Mouse (Mus musculus): ENCODE measurements at regions not wholly inside any gene's neighbourhood (a gene's known extent, or its start where the extent isn't known, plus 50 kb on each side); places are given as distances from the start of the nearest gene placed in this dataset.
A peak's percentile ranks its signal among the peaks of the same experiment; 100 is the strongest.

DNA sequence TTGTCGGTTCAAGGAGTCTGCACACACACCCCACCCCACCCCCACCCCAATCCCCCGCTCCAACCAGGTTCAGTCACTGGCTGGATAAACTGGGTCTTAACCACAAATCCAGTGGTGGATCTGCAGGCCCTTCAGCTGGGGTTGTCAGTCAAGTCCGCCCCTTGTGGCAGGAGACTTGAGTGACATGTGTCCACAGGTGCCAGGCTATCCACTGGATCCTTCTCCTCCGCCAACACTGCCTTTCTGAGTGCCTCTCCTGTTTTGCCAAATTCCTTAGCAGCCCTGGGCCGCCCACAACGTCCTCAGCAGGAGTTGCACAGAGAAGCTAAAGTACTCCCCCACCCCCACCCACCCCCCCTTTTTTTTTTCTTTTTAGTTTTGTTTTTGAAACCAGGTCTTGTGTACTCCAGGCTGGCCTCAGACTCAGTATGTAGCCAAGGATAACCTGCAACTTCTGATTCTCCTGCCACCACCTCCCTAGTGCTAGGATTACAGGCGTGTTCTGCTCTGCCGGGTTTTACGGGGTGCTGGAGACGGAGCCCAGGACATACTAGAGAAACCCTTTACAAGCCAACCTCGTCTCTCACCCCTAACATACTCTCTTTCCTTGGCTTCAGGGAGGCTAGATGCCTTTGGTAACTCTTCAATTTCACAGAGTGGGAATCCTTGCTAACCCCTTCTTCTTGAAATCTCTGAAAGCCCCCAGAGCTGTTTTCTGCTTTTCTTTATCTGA is 57.2 kb upstream of the Zfp280d start:
- DNase-seq (ENCODE audit: low read depth, low spot score) = peak; percentile 30

DNA sequence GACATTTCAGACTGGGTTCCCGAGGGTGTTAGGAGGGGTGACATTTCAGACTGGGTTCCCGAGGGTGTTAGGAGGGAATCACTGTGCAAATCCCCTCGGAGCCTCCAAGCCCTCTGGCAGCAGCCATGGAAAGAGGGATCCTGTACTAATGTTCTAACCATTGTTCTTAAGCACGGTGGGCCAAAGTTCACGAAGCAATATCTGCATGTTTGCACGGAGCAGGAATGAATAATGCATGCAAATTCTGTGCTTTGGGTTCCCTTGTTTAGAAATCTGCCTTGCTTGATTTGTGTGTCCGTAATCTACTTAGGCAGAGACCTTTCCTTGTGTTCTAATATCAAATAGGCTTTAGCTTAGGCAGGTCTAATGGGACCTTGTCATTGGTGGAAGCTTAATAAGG is 55.9 kb upstream of the Zfp280d start:
- DNase-seq (ENCODE audit: low read depth, low spot score) = peak; percentile 48

DNA sequence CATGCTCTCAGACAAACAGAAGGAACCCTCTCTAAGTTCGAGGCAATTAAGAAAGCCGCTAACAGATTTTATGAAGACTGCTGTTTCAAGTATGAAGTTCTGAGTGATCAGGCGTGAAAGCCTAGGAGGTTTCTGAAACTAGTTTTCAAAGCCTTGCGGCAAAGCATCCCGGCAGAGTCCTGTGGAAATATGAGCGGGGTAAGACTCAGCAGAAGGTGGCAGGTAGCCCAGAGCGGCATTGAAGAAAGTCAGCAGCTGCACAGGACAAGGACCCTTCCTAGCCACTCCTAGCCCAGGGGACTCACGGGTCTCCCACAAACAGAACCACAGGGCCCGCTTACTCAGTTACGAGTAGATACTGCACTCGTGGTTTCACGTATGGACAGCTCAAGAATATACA is 54.8 kb upstream of the Zfp280d start:
- DNase-seq (ENCODE audit: low read depth, low spot score) = no peak

DNA sequence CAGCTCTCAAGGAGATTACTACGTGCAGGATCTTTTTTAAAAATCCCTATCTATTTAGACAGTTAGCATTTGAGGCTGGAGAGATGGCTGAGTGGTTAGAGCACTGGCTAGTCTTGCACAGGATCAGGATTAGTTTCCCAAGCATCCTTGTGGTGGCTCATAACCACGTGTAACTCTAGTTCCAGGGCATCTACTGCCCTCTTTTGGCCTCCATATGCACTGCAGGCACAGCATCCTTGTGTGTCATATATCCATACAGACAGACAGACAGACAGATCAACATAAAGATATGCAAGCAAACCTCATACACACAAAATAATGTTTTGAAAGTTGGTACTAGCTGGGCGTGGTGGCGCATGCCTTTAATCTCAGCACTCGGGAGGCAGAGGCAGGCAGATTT is 53.3 kb upstream of the Zfp280d start:
- no peak for DNase-seq (ENCODE audit: low read depth, low spot score)
